ENCODE assay signal across 10 mouse cellular contexts in genomic region chr11:4953918-4954317, GRCm38 (mm10). TPM values are rescaled to one million over a fixed set of nuclear protein-coding genes. Genes with fewer than 3 reads are reported as not detected.
DNase-seq lines count a peak whose midpoint lies in the region; ATAC-seq and TF ChIP-seq lines count a peak whose summit lies in the region.
"Had no signal": no experiment of that assay in that cellular context is flagged by ENCODE, and none has a peak within 500 bp of the region (broad histone marks: within the 10 kb centered on the region; RNA-seq: fewer than 3 reads in every experiment).

No protein-coding gene starts in this region.

- no peak for TF ChIP-seq CTCF in left cerebral cortex, adult 2 months (IDR thresholded peaks at IDR 0.05)

- under 1% methylated on average over 8 of the region's 8 CpGs for WGBS in forebrain, embryonic 10.5 days
- under 1% methylated on average over 8 of the region's 8 CpGs for WGBS in forebrain, embryonic 15.5 days

- H3K4me1 ChIP-seq in forebrain, embryonic 10.5 days, result peaks cover 13% of the 10 kb centered on the region
- peaks cover 8% of the 10 kb centered on the region for H3K4me1 ChIP-seq in forebrain, embryonic 15.5 days
- H3K4me1 ChIP-seq: stomach, embryonic 15.5 days had no signal

- intact Hi-C loops in left cerebral cortex, adult 2 months (cut with DNase I), result no loop called here

- no peak overlapping the region for H3K4me2 ChIP-seq in forebrain, embryonic 15.5 days (replicated peaks)
- H3K4me2 ChIP-seq: lung, embryonic 14.5 days; stomach, embryonic 15.5 days had no signal

- H3K27me3 ChIP-seq in forebrain, embryonic 10.5 days (ENCODE audit: poor library complexity, severe bottlenecking), result peaks cover 58% of the 10 kb centered on the region
- H3K27me3 ChIP-seq in forebrain, embryonic 15.5 days, result peaks cover 47% of the 10 kb centered on the region

- H3K9ac ChIP-seq in forebrain, embryonic 15.5 days (replicated peaks), result no peak overlapping the region
- H3K9ac ChIP-seq: lung, embryonic 14.5 days; stomach, embryonic 15.5 days had no signal

- ATAC-seq in forebrain, embryonic 15.5 days (replicated peaks), result no peak

- DNase-seq in forebrain, embryonic 10.5 days (ENCODE audit: extremely low spot score, low spot score), result no peak
- DNase-seq in left cerebral cortex, adult 2 months (ENCODE audit: extremely low spot score in 1 of 2, low spot score in 2 of 2), result peak; percentile 37 to 41
- DNase-seq in left cerebral cortex, adult 11 months (ENCODE audit: low spot score), result no peak
- peak; percentile 72 for DNase-seq in ES-CJ7 (ENCODE audit: low read depth, low spot score)
- DNase-seq in kidney, postnatal 36 days, result peak; percentile 46 to 65
- no peak for DNase-seq in B cell, adult 2 months
- DNase-seq in layer of hippocampus, postnatal 14 days (ENCODE audit: low spot score in 2 of 2), result no peak

- no peaks in the 10 kb centered on the region for H3K9me3 ChIP-seq in forebrain, embryonic 10.5 days
- no peaks in the 10 kb centered on the region for H3K9me3 ChIP-seq in forebrain, embryonic 15.5 days
- H3K9me3 ChIP-seq: stomach, embryonic 15.5 days had no signal

- no peak overlapping the region for H3K27ac ChIP-seq in forebrain, embryonic 10.5 days
- no peak overlapping the region for H3K27ac ChIP-seq in forebrain, embryonic 15.5 days (replicated peaks)
- H3K27ac ChIP-seq in left cerebral cortex, adult 2 months, result no peak overlapping the region
- H3K27ac ChIP-seq: stomach, embryonic 15.5 days had no signal

- H3K36me3 ChIP-seq in forebrain, embryonic 10.5 days (replicated peaks), result no peaks in the 10 kb centered on the region
- no peaks in the 10 kb centered on the region for H3K36me3 ChIP-seq in forebrain, embryonic 15.5 days
- H3K36me3 ChIP-seq: stomach, embryonic 15.5 days had no signal

- H3K4me3 ChIP-seq in forebrain, embryonic 10.5 days, result peak overlapping the region; percentile 10; the same call in 1 of the 2 replicates
- H3K4me3 ChIP-seq in forebrain, embryonic 15.5 days, result no peak overlapping the region
- no peak overlapping the region for H3K4me3 ChIP-seq in left cerebral cortex, adult 2 months
- H3K4me3 ChIP-seq: stomach, embryonic 15.5 days had no signal

RNA-seq across cellular contexts. Expression of gene Nefh, which starts 6.1 kb away (rescaled TPM):
- 0.11 and 0.17 TPM in 2 replicates for polyA plus RNA-seq in forebrain, embryonic 10.5 days (2016; fragmentation: Nextera tagmentation; extraction: Ambion mirVana)
- polyA plus RNA-seq in forebrain, embryonic 15.5 days (2015; fragmentation: Nextera tagmentation; extraction: Ambion mirVana), result 0.89 and 0.91 TPM in 2 replicates
- total RNA-seq in left cerebral cortex, adult 2 months (2021), result 10 to 100 TPM; 47.9 to 54.5 TPM
- 10 to 100 TPM; 52.0 to 59.9 TPM for total RNA-seq in layer of hippocampus, postnatal 14 days (2021)

RNA-seq across cellular contexts. Expression of gene Ap1b1, which starts 32.7 kb away (rescaled TPM):
- 61.5 and 64.3 TPM in 2 replicates for polyA plus RNA-seq in forebrain, embryonic 10.5 days (2016; fragmentation: Nextera tagmentation; extraction: Ambion mirVana)
- 78.5 and 81.4 TPM in 2 replicates for polyA plus RNA-seq in forebrain, embryonic 15.5 days (2015; fragmentation: Nextera tagmentation; extraction: Ambion mirVana)
- total RNA-seq in left cerebral cortex, adult 2 months (2021), result 100 to 1,000 TPM; 156 to 177 TPM
- 100 to 1,000 TPM; 140 to 141 TPM for total RNA-seq in layer of hippocampus, postnatal 14 days (2021)

RNA-seq across cellular contexts. Expression of gene Thoc5, which starts 58.8 kb away (rescaled TPM):
- polyA plus RNA-seq in forebrain, embryonic 10.5 days (2016; fragmentation: Nextera tagmentation; extraction: Ambion mirVana), result 56.8 and 58.2 TPM in 2 replicates
- polyA plus RNA-seq in forebrain, embryonic 15.5 days (2015; fragmentation: Nextera tagmentation; extraction: Ambion mirVana), result 64.6 and 64.8 TPM in 2 replicates
- 10 to 100 TPM; 37.4 to 38.9 TPM for total RNA-seq in left cerebral cortex, adult 2 months (2021)
- total RNA-seq in layer of hippocampus, postnatal 14 days (2021), result 10 to 100 TPM; 35.5 to 40.3 TPM

Comparison
In these comparisons a context has a peak if more than half of its experiments do, and no peak if none do; other contexts are left out.
1. DNase-seq: peak in left cerebral cortex, adult 2 months (2 of 2), ES-CJ7 (single experiment) and kidney, postnatal 36 days (2 of 2); none in forebrain, embryonic 10.5 days (single experiment), left cerebral cortex, adult 11 months (single experiment), B cell, adult 2 months (0 of 2) and layer of hippocampus, postnatal 14 days (0 of 2).